Mouse (Mus musculus): ENCODE measurements at regions not wholly inside any gene's neighbourhood (a gene's known extent, or its start where the extent isn't known, plus 50 kb on each side); places are given as distances from the start of the nearest gene placed in this dataset.

DNA sequence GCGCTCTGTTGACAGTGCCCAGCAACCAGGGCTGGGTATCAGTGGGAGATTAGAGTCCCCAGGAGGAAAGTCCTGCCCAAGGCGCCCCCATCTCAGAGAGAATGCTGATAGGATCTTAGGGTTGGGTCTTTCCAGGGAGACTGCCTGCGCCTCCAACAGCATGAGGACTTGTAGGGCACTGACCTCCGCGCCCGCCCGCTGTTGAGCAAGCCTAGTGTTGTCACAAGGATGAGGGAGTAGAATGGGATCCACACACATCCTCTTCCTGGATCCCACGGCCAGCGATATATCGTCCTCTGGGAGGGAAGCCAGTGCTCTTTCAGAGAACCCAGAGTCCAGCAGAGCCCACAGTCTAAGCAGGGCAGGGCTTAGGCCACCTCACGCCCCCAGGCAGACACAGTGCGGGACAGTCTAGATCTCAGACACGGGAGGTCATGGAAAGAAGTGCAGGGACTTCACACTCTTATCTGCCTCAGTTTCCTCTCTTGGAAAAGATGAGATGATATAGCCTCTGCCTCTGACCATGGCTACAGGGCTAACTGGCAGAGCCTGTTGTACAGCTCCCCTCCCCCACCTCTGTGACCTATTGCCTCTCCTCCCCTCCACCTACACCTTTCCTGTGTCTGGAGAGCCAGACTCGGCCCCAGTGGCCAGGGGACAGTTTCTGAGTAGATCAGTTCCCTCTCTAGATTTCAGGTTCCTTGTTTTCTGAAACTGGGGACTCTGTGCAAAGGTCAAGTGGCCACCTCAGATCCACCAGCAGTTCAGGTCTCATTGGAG, 52.0 kb upstream of the Dusp5 start:
- no peak for DNase-seq
- intact Hi-C loops (cut with DNase I): no loop called here

DNA sequence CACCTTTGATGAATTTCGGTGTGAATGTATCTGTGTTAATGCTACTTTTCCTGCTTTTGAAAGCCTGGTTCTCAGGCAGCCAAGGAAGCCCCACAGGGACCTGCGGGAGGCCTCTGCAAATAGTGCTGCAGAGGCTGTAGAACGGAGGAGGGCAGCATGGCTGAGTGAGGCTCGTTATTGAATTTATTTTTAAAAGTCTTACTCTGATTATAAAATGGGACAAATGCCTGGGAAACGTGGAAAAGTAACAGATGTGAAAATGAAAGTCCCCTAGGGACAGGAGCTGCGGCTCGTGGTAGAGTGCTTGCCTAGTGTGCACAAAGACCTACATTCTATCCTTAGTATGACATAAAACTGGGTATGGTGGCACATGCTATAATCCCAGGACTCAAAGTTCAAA, 59.7 kb upstream of the Dusp5 start:
- no peak for DNase-seq
- intact Hi-C loops (cut with DNase I): no loop called here

DNA sequence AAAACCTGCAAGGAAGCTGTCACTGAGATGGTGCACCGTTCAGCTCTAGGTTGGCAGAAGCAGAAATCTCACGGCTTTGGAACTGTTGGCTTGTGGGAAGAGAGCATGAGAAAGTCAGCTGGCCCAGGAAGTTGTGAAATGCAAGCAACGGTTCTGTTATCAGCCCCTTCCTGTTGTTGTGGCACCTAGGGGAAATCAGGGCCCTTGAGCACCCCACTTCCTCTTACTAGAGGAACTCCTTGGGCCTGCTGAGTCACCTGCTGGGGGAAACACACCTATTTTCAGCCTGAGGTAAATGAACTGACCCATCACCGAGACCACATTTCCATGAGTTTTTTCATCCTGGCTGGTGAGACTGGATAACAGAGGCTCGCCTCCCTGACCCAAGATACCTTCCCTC, 64.2 kb upstream of the Dusp5 start:
- intact Hi-C loops (cut with DNase I): no loop called here

DNA sequence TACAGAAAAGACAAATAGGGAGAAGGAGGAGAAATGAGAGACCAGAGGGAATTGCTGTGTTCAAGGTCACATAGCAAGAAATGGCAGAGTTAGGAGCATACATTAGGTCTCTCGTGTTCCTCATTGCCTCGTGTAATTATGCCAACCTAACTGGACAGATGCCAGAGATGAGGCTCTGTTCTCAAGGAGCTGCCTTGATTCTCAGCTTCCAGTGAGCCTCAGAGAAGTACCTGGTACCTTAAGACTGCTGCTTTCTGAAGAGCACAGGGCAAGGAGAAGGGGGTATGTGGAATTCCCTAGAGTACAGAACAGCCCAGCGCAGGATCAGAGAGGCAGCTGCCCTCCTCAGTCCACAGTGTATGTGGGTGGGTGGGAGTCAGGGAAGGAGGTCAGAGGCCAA, 64.8 kb upstream of the Dusp5 start:
- intact Hi-C loops (cut with DNase I): no loop called here
- DNase-seq: no peak

More for the DNA sequence above, 64.2 kb upstream of the Dusp5 start:
- DNase-seq: no peak

DNA sequence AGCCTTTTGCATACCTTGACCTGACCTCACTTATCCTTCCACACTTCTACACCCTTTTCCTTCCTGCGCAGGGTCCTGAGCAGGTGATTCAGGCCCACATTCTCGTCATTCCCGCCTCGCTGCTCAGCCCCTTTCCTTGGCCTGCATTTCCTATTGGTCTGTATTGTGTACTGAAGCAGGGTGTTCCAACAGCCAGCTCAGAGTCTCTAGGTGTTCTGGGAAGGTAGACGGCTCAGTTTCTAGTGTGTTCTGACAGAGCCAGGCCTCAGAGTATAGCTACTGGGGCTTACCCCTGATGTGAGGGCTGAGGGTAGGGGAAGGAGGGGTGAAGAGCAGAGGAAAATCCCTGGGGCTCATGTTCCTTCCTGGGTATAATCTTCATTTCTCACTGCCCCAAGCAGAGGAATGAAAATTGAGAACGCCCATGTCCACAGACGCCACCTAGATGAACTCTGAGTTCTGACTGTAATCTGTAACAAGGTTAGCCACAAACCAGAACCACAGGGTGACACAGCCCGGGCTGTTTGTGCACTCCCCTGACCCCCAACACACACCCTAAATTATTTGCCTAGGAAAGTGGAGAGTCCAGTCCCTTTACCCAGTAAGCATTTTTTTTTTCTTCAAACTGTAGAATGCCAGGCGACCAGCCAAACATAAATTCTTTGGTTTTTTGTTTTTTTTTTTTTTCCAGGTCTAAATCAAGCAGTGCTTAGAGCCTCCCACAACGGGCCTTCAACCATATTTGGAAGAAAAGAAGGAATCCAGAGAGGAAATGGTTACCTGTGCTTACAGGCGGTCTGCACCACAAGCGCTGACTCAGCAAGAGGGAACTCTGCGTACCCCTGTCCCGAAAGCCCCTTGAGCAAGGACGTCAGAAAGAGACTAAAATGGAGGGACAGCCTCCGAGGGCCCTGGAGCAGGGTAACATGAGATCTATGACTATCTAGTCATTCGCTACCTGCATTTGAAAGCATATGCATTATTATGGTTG, 67.6 kb upstream of the Dusp5 start:
- intact Hi-C loops (cut with DNase I): no loop called here
- DNase-seq: no peak

DNA sequence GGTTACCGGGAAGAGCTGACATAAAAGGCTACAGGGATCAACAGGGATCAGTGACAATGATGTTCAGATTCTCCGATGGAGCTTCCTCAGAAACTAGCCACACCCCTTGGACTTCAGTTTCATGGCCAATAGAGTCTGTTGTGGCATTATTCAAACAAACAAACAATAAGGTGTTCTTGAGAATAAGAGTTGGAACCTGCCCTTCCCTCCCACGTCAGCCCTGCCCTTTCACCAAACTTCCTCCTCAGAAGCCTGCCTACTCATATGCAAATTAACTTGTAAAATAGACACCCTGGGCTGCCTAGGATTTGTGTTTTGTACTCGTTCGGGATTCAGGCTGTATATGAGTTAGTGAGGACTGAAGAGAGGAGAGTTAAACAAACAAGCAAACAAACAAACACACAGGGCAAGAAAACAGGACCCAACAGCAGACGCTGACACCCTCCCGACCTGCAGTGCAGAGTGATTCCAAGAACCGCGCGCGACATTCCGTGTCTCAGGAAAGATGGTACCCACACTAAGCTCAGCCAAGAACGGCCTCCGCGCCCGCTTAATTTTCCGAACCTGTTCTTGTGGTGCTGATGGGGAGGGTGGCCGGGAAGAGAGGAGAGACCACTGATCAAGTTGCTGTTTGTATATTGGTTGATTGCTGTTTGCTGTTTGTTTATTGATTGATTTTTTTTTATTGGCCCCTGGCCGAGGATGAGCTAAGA, 68.4 kb upstream of the Dusp5 start:
- DNase-seq: no peak

DNA sequence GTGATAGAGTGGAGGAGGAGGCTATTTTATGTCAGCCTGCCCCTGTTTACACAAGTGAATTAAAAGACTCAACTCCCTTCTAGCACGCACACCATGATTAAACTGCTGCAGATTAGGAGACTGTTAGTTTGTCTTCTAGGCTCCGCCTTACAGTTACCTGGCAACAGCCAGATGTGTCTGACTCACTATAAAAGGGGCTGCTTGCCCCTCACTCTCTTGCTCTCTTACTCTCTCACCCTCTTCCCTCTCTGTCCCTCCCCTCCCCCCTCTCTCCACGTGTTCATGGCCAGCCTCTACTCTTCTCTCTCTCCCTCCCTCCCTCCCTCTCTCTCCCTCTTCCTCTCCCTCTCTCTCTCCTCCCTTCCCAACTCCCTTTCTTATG, 69.0 kb upstream of the Smndc1 start:
- no peak for DNase-seq
- intact Hi-C loops (cut with DNase I): no loop called here

More for the DNA sequence above, 68.4 kb upstream of the Dusp5 start:
- intact Hi-C loops (cut with DNase I): no loop called here

DNA sequence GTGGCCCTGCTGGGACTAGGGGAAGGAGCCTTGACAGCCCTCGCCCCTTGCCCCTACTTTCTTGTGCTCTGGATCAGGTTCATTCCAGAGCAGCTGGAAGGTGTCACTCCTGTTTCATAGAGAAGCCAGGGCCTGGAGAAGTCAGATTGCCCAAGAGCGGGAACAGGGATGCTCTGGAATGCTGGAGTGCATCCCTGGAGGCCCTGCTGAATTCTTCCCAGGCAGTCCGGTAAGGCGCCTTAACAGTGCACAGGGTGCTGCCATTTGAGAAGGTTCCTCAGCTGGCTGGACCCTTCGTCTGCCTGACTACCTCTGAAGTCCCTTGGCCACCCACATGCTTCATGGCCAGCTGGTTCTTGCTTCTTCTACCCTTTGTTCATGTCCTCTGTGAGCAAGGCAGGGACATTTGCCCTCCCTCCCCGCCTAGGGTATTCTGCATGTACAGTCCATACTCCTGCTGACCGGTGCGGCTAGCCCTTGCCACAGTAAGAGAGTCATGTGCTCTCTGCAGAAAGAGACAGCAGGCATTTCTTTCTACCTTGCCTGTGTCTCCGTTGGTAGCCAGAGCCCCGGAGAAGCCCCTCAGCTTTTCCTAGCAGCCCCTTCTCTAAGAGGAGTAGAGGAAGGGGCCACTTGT, 68.5 kb upstream of the Smndc1 start:
- DNase-seq: no peak
- intact Hi-C loops (cut with DNase I): no loop called here

DNA sequence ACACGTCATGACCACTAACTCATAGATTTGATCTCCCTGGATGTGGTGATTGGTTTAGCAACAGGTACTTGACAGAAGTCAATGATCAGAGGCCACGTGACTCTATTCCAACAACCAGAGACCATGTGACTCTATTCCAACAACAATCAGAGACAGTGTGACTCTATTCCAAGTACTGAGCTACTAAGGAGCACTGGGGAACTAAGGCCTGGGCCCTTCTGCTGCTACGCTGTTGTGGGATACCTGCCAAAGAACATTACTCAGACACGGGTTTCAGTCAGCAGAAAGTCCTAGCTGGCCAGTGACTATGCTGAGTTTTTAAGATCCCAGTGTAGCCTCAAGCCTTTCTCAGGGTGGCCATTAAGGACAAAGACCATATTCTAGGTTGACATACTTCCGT, 66.3 kb upstream of the Smndc1 start:
- DNase-seq: no peak
- intact Hi-C loops (cut with DNase I): no loop called here

DNA sequence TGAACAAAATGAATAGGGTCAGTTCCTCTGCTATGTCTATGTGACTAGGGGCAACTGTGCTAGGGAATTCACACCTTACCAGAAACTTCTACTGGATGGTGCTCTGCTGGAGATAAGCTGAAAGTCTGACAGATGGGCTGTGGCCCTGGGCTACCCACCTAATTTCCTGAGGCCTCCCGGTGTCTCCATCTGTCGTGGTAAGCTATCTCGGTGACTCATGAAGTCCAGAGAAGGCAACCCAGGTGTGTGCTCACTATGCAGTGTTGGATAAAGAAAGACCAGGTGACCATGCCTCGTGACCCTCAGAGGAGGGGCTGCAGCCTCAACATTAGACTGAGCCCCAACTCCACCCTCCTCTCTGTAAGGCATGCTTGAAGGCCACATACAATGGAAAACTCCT, 64.2 kb upstream of the Smndc1 start:
- peak; percentile 16 for DNase-seq
- intact Hi-C loops (cut with DNase I): no loop called here

DNA sequence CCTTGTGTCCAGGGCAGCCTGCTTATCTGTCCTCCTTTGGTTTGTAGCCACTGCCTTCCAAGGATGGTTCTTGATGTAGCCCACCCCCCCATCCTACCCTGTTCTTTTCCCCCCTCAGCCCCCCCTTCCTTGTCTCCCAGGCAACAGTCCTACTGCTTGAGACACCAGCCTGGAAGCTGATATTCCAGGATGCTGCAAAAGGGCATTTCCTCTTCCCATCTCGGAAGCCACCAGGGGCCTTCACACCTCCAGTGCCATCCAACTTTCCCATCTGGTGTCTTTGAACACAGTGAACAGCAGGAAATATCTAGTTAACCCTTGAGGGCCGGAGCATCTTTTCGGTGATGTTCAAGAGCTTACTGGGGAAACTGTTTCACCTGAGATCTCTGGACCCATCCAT, 63.7 kb upstream of the Smndc1 start:
- peak; percentile 79 for DNase-seq
- intact Hi-C loops (cut with DNase I): no loop called here

DNA sequence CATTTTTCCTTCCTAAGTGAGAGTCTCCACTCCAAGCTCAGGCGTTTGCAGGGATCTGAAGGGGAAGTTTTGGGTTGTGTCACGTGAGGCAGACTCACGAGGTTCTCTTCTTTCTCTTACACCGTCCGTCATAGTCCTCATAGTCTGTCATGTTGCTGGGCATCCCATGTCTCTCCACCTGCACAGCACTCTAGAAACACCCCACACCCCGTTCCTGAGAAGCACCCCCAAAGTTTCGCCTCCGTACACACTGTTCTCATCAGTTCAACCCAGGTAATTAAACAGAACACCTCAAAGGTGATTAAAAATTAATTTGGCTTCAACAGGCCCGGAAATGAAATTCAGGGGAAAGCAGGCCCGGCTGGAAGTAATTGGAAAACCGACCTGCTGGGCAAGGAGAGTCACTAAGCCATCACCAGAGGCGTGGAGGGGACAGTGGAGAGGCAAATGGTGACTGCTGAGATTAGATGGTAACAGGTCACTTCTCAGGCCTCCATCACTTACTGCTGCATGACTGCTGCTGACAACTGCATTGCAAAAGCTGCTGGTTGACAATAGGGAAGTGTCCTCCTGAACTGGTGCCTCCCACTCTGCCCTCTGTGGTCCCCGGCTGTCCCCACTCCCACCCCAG, 63.1 kb upstream of the Smndc1 start:
- DNase-seq: no peak
- intact Hi-C loops (cut with DNase I): no loop called here

DNA sequence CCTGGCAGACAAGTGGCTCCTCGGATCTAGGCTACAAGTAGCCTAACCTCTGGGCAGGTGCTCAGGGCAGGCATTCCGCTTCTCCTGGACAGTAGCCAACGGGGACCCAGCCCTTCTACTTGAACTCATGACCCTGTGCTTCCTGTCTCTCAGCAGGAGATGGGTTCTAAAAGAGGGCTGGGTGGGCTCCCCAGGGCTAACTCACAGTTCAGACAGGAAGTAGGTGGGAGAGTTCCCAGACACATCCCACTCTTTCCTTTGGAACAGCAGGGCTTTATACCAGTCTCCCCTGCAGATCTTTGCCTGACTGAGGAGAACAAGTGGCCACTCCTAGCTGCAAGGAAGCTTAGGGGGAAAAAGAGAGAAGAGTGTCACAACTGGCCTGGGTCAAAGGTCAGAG, 62.0 kb upstream of the Smndc1 start:
- DNase-seq: no peak
- intact Hi-C loops (cut with DNase I): no loop called here

DNA sequence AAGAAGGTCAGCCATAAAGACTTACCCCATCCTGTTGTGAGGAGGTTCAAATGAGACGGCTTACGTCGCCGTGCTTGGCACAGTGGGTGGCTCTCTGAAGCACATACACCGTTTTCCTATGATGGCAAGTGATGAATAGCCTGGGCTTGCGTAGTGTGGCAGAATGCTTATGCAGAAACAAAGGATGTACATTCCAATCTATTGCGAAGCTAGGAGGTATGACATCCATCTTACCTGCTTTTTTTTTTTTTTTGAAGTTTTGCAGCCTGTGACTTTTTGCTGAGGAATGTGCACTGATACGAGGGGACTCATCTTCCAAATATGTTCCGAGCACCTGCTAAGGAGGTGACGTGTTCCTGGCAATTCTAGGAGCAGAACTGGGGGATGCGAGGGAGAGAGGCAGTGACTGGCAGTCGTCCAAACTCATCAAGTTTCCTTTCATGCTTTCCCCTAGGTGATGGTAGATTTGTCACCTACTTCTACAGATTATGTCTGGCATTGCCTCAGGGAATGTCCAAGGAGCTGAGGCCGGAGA, 61.1 kb upstream of the Smndc1 start:
- intact Hi-C loops (cut with DNase I): no loop called here
- DNase-seq: peak; percentile 18

DNA sequence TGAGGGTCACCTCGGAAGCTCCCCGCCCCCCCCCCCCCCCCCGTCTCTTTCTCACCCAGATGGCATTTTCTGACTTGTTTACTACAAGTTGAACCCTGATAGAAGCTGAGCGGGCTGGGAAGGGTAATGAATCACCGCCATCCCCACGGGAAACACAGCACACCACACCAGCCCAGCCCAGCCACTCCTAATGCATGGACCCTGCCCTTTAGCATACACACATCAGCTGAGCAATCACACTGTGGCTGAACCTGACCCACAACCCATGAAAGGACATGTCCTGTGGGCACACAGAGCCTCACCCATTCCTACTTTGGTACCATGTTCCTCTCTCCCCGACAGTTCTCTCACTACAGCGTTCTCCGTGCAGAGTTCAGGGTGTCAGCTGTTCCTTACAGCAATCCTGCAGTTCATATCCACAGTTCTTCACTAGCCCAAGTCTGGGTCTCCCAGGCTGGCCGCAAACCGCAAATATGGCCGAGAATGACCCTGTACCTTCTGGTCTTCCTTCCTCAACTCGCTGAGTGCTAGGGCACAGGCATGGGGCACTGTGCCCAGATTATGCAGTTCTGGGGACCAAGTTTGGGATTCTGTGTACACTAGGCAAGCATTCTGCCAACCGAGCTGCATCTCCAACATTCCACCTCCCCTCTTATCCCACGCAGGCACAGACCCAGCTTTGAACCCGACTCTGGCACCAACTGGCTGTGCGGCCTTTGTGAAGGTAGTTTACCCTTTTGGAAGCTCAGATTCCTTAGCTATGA, 60.4 kb upstream of the Smndc1 start:
- DNase-seq: no peak
- intact Hi-C loops (cut with DNase I): no loop called here

DNA sequence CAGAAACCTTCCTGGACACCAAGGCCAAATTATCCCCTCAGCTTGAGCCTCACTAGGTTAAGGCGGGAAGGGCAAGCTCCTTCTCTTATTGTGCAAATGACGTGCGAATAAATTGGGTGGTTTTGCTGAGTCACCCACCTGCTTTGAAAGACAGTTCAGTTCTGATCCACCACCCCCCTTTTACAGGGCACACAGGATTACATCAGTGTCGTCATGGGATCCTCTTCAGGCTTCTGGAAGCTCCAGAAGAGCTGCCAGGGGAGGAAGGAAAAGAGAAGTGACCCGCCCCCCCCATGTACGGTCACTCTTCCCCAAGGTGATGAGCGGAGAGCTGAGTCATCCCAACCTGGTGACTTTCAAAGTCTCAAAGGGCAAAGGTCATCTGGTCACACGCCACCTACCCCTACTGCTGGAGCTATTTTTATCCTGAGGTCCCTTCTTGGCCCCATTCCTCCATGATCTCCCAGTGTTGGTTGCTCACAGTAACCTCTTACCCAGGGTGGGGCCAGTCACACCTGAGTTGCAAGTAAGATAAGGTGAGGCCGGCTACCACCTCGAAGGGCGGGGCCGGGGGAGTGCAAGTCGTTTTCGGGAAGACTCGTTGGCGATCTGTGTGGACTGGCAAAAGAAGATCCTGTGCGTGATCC, 58.9 kb upstream of the Smndc1 start:
- intact Hi-C loops (cut with DNase I): no loop called here
- DNase-seq: no peak

DNA sequence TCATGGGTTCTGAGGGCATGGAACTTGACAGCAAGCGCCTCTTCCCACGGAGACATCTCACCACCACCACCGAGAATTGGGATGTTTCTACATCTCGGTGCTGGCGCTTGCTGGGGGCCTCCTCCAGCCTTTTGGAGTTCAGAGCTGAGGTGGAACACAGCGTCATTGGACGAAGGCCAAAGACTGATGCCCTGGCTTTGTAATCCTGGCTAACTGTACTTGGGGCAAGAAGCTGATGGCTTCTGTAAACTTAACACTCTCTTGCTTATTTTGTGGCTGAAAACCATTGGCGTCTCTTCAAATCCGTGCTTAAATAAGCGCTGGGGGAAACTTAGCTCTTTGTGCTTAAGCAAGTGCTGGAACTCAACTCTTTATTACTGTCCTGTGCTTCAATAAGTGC, 57.8 kb upstream of the Smndc1 start:
- DNase-seq: peak; percentile 39
- intact Hi-C loops (cut with DNase I): no loop called here

DNA sequence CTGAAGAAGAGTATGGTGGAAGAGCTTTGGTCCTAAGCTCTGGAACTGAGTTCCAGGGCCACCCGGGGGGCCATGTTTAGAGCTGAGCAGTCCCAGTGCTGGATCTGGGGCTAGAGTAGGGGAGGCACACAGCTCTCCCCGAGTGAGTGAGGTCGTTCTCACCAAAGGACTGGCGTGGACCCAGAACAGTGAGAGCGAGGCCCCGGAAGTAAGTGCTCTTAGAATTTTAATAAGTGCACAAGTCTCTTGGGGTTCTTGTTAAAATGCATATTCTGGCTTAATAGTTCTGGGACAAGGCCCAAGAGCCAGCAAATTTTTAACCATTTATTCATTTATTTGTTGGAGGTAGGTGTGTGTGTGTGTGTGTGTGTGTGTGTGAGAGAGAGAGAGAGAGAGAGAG, 57.4 kb upstream of the Smndc1 start:
- intact Hi-C loops (cut with DNase I): no loop called here
- DNase-seq: peak; percentile 22

DNA sequence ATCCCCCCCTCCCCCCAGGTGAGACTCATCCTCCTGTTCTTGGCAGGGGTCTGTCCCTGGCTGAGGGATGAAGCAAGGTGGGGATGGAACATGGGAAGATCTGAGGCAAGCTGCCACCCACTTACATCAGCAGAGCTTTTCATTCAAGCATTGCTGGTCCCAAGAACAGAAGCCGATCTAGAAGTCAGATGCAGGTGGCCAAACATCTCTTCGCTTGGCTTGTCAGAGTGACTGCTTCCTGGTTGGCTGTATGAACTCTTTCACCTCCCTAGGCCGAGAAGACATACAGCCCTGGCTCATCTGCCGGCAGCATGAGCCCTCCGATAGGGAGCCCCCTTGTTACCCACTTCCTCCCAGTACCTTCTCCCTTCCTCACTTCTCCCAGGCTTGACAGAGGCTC, 55.8 kb upstream of the Smndc1 start:
- DNase-seq: no peak
- intact Hi-C loops (cut with DNase I): no loop called here

Measured in left cerebral cortex, postnatal 4 days (tissue).